Mouse (Mus musculus) heart, embryonic 14.5 days (tissue): Measurements from ENCODE around the gene Krt32. TPM values are rescaled to one million over a fixed set of nuclear protein-coding genes. Genes with fewer than 3 reads are reported as not detected.

ENCODE experiments used
- ATAC-seq: fragments of 200-750 bp; cut with Nextera tagmentation; 2 replicates; pipeline ENCODE4 v1.8.0; 2017; ENCODE audit warnings: low read depth, moderate TSS enrichment; ENCODE audit not compliant: insufficient number of reproducible peaks, insufficient read depth, low FRiP score
- H3K27ac ChIP-seq, 2 experiments: fragments of 200-500 bp in 1 of 2; fragments of 300-500 bp in 1 of 2; sonication (generic) in 1 of 2; replicated peaks in 1 of 2; 2 replicates each; pipeline ENCODE4 v1.5.1; 2012 to 2014; ENCODE audit warnings: low read depth in 2 of 2, low read length in 2 of 2, control low read depth in 1 of 2, mild to moderate bottlenecking in 1 of 2, mixed read lengths in 1 of 2; ENCODE audit not compliant: control insufficient read depth in 1 of 2, insufficient read depth in 1 of 2
- H3K27me3 ChIP-seq: fragments of 300-500 bp; sonication (generic); 2 replicates; pipeline ENCODE4 v1.6.1; 2014; ENCODE audit warnings: mild to moderate bottlenecking, low read length, control low read depth; ENCODE audit not compliant: control insufficient read depth, insufficient read depth
- H3K36me3 ChIP-seq: fragments of 300-500 bp; sonication (generic); 2 replicates; pipeline ENCODE4 v1.6.1; 2014; ENCODE audit warnings: mild to moderate bottlenecking, control low read depth, low read length, mixed read lengths; ENCODE audit not compliant: control insufficient read depth, insufficient read depth
- H3K4me1 ChIP-seq, 2 experiments: fragments of 200-500 bp in 1 of 2; fragments of 300-500 bp in 1 of 2; sonication (generic) in 1 of 2; 2 replicates each; pipeline ENCODE4 v1.6.1; 2012 to 2014; ENCODE audit warnings: low read length in 2 of 2, control low read depth in 1 of 2, mixed read lengths in 1 of 2; ENCODE audit not compliant: control insufficient read depth in 2 of 2, insufficient read depth in 2 of 2
- H3K4me2 ChIP-seq: fragments of 300-500 bp; sonication (generic); 2 replicates; pipeline ENCODE4 v1.6.1; 2014; ENCODE audit warnings: mild to moderate bottlenecking, low read length
- H3K4me3 ChIP-seq, 2 experiments: fragments of 200-500 bp in 1 of 2; fragments of 300-500 bp in 1 of 2; sonication (generic) in 1 of 2; 2 replicates each; pipeline ENCODE4 v1.5.1; 2012 to 2014; ENCODE audit warnings: low read length in 2 of 2, mild to moderate bottlenecking in 2 of 2, control low read depth in 1 of 2, low read depth in 1 of 2, moderate library complexity in 1 of 2; ENCODE audit not compliant: control insufficient read depth in 1 of 2, insufficient read depth in 1 of 2
- H3K9ac ChIP-seq: fragments of 300-500 bp; sonication (generic); 2 replicates; pipeline ENCODE4 v1.6.1; 2014; ENCODE audit warnings: mild to moderate bottlenecking, low read length
- H3K9me3 ChIP-seq: fragments of 300-500 bp; sonication (generic); 2 replicates; pipeline ENCODE4 v1.6.1; 2016; ENCODE audit warnings: low read length, control low read depth; ENCODE audit not compliant: control insufficient read depth
- WGBS: fragments of 180-500 bp; shearing (Covaris S2); extraction: QIAGEN DNeasy Blood & Tissue Kit; methylation state at CpG from one replicate; pipeline ENCODE4 v1.1.7; 2014; 5-methylcytosine and 5-hydroxymethylcytosine counted together
- polyA plus RNA-seq: library from polyadenylated mRNA; unstranded; fragments of >200 nt; fragmentation: Nextera tagmentation; extraction: Ambion mirVana; gene quantifications from 2 replicates; pipeline ENCODE4 v1.2.1, GENCODE M21; 2014

Krt32 gene
- polyA plus RNA-seq, 1 experiment from 2014 or later = not detected

- no peak overlapping the region for H3K27ac ChIP-seq
- no peaks in the 10 kb centered on the region for H3K9me3 ChIP-seq
- peak overlapping the region; percentile 32; the same call in 1 of the 2 replicates for H3K4me2 ChIP-seq
- no peaks in the 10 kb centered on the region for H3K36me3 ChIP-seq
- WGBS = 28% methylated on average over 6 of the region's 6 CpGs
- H3K9ac ChIP-seq = no peak overlapping the region
- no peaks in the 10 kb centered on the region for H3K27me3 ChIP-seq
- peaks cover 6 to 8% of the 10 kb centered on the region in 2 experiments; a peak in 2 of 4 replicates for H3K4me1 ChIP-seq
- no peak overlapping the region for H3K4me3 ChIP-seq
- ATAC-seq = no peak
These were observed 41.6 kb downstream of the Krt32 start for GRCm38 (mm10) chr11:100046303-100046866.

GRCm38 (mm10) chr11:100041454-100041853 is 46.6 kb downstream of the Krt32 start, which contains the start of gene Krt34:
TSS of gene Krt34 (minus strand) at chr11:100041554.
- Histone ChIP-seq H3K36me3 (no peaks in the 10 kb centered on the region), H3K4me2 (no peak within 1 kb of the TSS), H3K9me3 (no peaks in the 10 kb centered on the region), H3K4me3 (no peak within 1 kb of the TSS), H3K4me1 (peaks cover 2 to 3% of the 10 kb centered on the region in 2 experiments; a peak in 1 of 4 replicates), H3K9ac (no peak within 1 kb of the TSS), H3K27ac (no peak within 1 kb of the TSS), H3K27me3 (no peaks in the 10 kb centered on the region)
- ATAC-seq = no peak
- WGBS = 83% methylated on average over 6 of the region's 6 CpGs

Other genes with a start within 250 kb of the Krt32 start
- gene Krtap4-16, start 236.6 kb downstream of the Krt32 start, polyA plus RNA-seq = not detected in 2 replicates
- gene Gm11568, start 230.3 kb downstream of the Krt32 start, polyA plus RNA-seq = not detected in 2 replicates
- gene Gm11559, start 223.8 kb downstream of the Krt32 start, polyA plus RNA-seq = not detected in 2 replicates
- gene Krtap9-1, start 214.8 kb downstream of the Krt32 start, polyA plus RNA-seq = not detected in 2 replicates
- not detected in 2 replicates for gene Gm11567, start 209.0 kb downstream of the Krt32 start, polyA plus RNA-seq
- not detected in 2 replicates for gene Krtap31-1, start 180.3 kb downstream of the Krt32 start, polyA plus RNA-seq
- not detected in 2 replicates for gene Gm11565, start 173.5 kb downstream of the Krt32 start, polyA plus RNA-seq
- gene Krtap31-2, start 151.9 kb downstream of the Krt32 start, polyA plus RNA-seq = not detected in 2 replicates
- not detected in 2 replicates for gene Krtap9-5, start 139.8 kb downstream of the Krt32 start, polyA plus RNA-seq
- not detected in 2 replicates for gene Krtap29-1, start 109.2 kb downstream of the Krt32 start, polyA plus RNA-seq
- not detected in 2 replicates for gene Krtap16-1, start 101.6 kb downstream of the Krt32 start, polyA plus RNA-seq
- gene Krtap17-1, start 94.2 kb downstream of the Krt32 start, polyA plus RNA-seq = not detected in 2 replicates
- not detected in 2 replicates for gene Krt33a, start 72.0 kb downstream of the Krt32 start, polyA plus RNA-seq
- gene Krt33b, start 58.4 kb downstream of the Krt32 start, polyA plus RNA-seq = not detected in 2 replicates
- not detected in 2 replicates for gene Krt34, start 46.7 kb downstream of the Krt32 start, polyA plus RNA-seq
- gene Krt31, start 37.7 kb downstream of the Krt32 start, polyA plus RNA-seq = not detected in 2 replicates
- not detected in 2 replicates for gene Krt35, start 8.0 kb upstream of the Krt32 start, polyA plus RNA-seq
- not detected in 2 replicates for gene Krt36, start 17.4 kb upstream of the Krt32 start, polyA plus RNA-seq
- not detected in 2 replicates for gene Krt13, start 33.3 kb upstream of the Krt32 start, polyA plus RNA-seq
- 0.50 TPM in 1 of 2 replicates, not detected in the other for gene Krt15, start 47.7 kb upstream of the Krt32 start, polyA plus RNA-seq
- gene Krt19, start 60.4 kb upstream of the Krt32 start, polyA plus RNA-seq = 30.7 and 35.0 TPM in 2 replicates
- gene Krt9, start 105.0 kb upstream of the Krt32 start, polyA plus RNA-seq = not detected in 2 replicates
- gene Krt14, start 119.3 kb upstream of the Krt32 start, polyA plus RNA-seq = 1.5 and 1.9 TPM in 2 replicates
- gene Krt16, start 160.7 kb upstream of the Krt32 start, polyA plus RNA-seq = not detected in 2 replicates
- gene Krt17, start 172.8 kb upstream of the Krt32 start, polyA plus RNA-seq = 1.4 TPM in 2 replicates
- gene Krt42, start 181.6 kb upstream of the Krt32 start, polyA plus RNA-seq = not detected in 2 replicates
- 1,807 and 1,900 TPM in 2 replicates for gene Eif1, start 231.7 kb upstream of the Krt32 start, polyA plus RNA-seq
- not detected in 2 replicates for gene Gast, start 246.2 kb upstream of the Krt32 start, polyA plus RNA-seq